Mouse (Mus musculus) ES-E14 (cell line): ENCODE measurements around the gene Cbx8. TPM values are rescaled to one million over a fixed set of nuclear protein-coding genes. Genes with fewer than 3 reads are reported as not detected.

ENCODE experiments used
- DNase-seq: peaks from one replicate; pipeline ENCODE4 v3.0.0-alpha.2; 2013; ENCODE audit warnings: low read depth, low spot score
- H3K27ac ChIP-seq: 2 replicates; pipeline ENCODE4 v1.5.1; 2012; ENCODE audit warnings: low read depth, mild to moderate bottlenecking, low read length, moderate library complexity, mixed read lengths; ENCODE audit not compliant: poor library complexity, insufficient read depth, severe bottlenecking
- H3K36me3 ChIP-seq: 2 replicates; pipeline ENCODE4 v1.6.1; 2012; ENCODE audit warnings: mild to moderate bottlenecking, low read length, moderate library complexity, mixed read lengths; ENCODE audit not compliant: control insufficient read depth, poor library complexity, insufficient read depth, severe bottlenecking
- H3K4me1 ChIP-seq, 2 experiments: fragments of 150-350 bp in 1 of 2; sonication (generic) in 1 of 2; 2 replicates each; pipeline ENCODE4 v1.6.1; 2012; ENCODE audit warnings: low read length in 2 of 2, mild to moderate bottlenecking in 1 of 2, mixed read lengths in 1 of 2; ENCODE audit not compliant: control insufficient read depth in 2 of 2, insufficient read depth in 2 of 2, poor library complexity in 1 of 2
- H3K4me3 ChIP-seq, 2 experiments: fragments of 150-350 bp in 1 of 2; sonication (generic) in 1 of 2; 2 replicates each; pipeline ENCODE4 v1.5.1; 2012; ENCODE audit warnings: low read length in 2 of 2, low read depth in 1 of 2, mild to moderate bottlenecking in 1 of 2, mixed read lengths in 1 of 2; ENCODE audit not compliant: insufficient read depth in 1 of 2, poor library complexity in 1 of 2, severe bottlenecking in 1 of 2
- H3K9ac ChIP-seq: 2 replicates; pipeline ENCODE4 v1.6.1; 2012; ENCODE audit warnings: low read depth, mild to moderate bottlenecking, low read length, mixed read lengths; ENCODE audit not compliant: poor library complexity, insufficient read depth, severe bottlenecking
- H3K9me3 ChIP-seq: fragments of 150-350 bp; sonication (generic); 2 replicates; pipeline ENCODE4 v1.6.1; 2012; ENCODE audit warnings: low read depth, mild to moderate bottlenecking, low read length; ENCODE audit not compliant: control insufficient read depth, insufficient read depth
- CHD2 ChIP-seq: IDR thresholded peaks from 2 replicates; pipeline ENCODE4 v1.6.1; 2014; ENCODE audit warnings: mild to moderate bottlenecking, low read depth, low read length, inconsistent platforms
- HCFC1 ChIP-seq: IDR thresholded peaks from 2 replicates; pipeline ENCODE4 v1.6.1; 2012; ENCODE audit warnings: low read length, inconsistent platforms, borderline replicate concordance; ENCODE audit not compliant: insufficient read depth
- MAFK ChIP-seq: IDR thresholded peaks from 2 replicates; pipeline ENCODE4 v1.6.1; 2014; ENCODE audit warnings: mild to moderate bottlenecking, low read depth, low read length, inconsistent platforms; ENCODE audit not compliant: insufficient read depth
- ZC3H11A ChIP-seq: IDR thresholded peaks from 2 replicates; pipeline ENCODE4 v1.6.1; 2012; ENCODE audit warnings: low read depth, mild to moderate bottlenecking, inconsistent platforms, low read length, borderline replicate concordance
- ZNF384 ChIP-seq: IDR thresholded peaks from 2 replicates; pipeline ENCODE4 v1.6.1; 2012; ENCODE audit warnings: low read depth, low read length, inconsistent platforms
- in situ Hi-C, 2 experiments: fragments of 600-800 bp; cut with MboI; formaldehyde crosslinking; loops; one replicate each; pipeline ENCODE4 v1.15.1; 2025; ENCODE audit warnings: low sequenced_read_pairs in 2 of 2, inconsistent platforms in 1 of 2; ENCODE audit not compliant: unreplicated experiment in 2 of 2
- total RNA-seq: library from RNA; depleted of rRNA; stranded (reverse); fragments of 300-350 nt; gene quantifications from 2 replicates; pipeline ENCODE4 v1.2.3, GENCODE M21; 2012; rRNA removed

The Cbx8 gene
- 1.1 and 1.2 TPM in 2 replicates for total RNA-seq

GRCm38 (mm10) chr11:119040600-119041324 lies at the start of gene Cbx8:
Gene Cbx8, minus strand, starts transcription at chr11:119040969.
- Histone ChIP-seq H3K4me1 (peaks cover 0 to 8% of the 10 kb centered on the region in 2 experiments; a peak in 1 of 4 replicates), H3K9me3 (no peaks in the 10 kb centered on the region), H3K4me3 (peak within 1 kb of the TSS; percentile 76 to 81), H3K9ac (peak within 1 kb of the TSS; percentile 56), H3K36me3 (no peaks in the 10 kb centered on the region), H3K27ac (no peak within 1 kb of the TSS)
- peak; percentile 98 for DNase-seq
- TF ChIP-seq MAFK (no peak), HCFC1 (0 out of 2 replicates have a peak, but pooled peaks have one; percentile 63), CHD2 (no peak), ZC3H11A (no peak), ZNF384 (no peak)
- in situ Hi-C loops: loop anchor here in 1 of 2 experiments (10.0 kb wide), 1 partner anchor 504 kb away; the partner anchor contains the start of gene Nptx1

- H3K9me3 ChIP-seq: no peaks in the 10 kb centered on the region
- no peaks in the 10 kb centered on the region for H3K36me3 ChIP-seq
- H3K4me1 ChIP-seq: peaks cover 0 to 4% of the 10 kb centered on the region in 2 experiments; a peak in 1 of 4 replicates
- in situ Hi-C loops: loop anchor here in 1 of 2 experiments (25.0 kb wide), 1 partner anchor 1147 kb away; the partner anchor contains the start of gene Bahcc1
- no peak for DNase-seq
- H3K4me3 ChIP-seq: peak overlapping the region; percentile 48 to 61
- no peak overlapping the region for H3K27ac ChIP-seq
- TF ChIP-seq MAFK (no peak), CHD2 (no peak), HCFC1 (no peak), ZC3H11A (no peak), ZNF384 (no peak)
- H3K9ac ChIP-seq: peak overlapping the region; percentile 31; the same call in 1 of the 2 replicates
Measured at GRCm38 (mm10) chr11:119090076-119090960, 49.5 kb upstream of the Cbx8 start.

GRCm38 (mm10) chr11:119089235-119090075 lies 48.7 kb upstream of the Cbx8 start:
- TF ChIP-seq MAFK (no peak), CHD2 (no peak), ZNF384 (no peak)
- in situ Hi-C loops: loop anchor here in 1 of 2 experiments (5.0 to 25.0 kb wide), 3 partner anchors 37 to 1148 kb away; partner anchors contain the start of gene Bahcc1
- no peaks in the 10 kb centered on the region for H3K9me3 ChIP-seq
- no peak overlapping the region for H3K27ac ChIP-seq
- no peak overlapping the region for H3K4me3 ChIP-seq
- peaks cover 0 to 7% of the 10 kb centered on the region in 2 experiments; a peak in 1 of 4 replicates for H3K4me1 ChIP-seq
- DNase-seq: no peak
- no peaks in the 10 kb centered on the region for H3K36me3 ChIP-seq
- no peak overlapping the region for H3K9ac ChIP-seq
